Mouse (Mus musculus): Measurements from ENCODE around the gene Scn2b.
A peak's percentile ranks its signal among the peaks of the same experiment; 100 is the strongest.

The Scn2b gene

DNA sequence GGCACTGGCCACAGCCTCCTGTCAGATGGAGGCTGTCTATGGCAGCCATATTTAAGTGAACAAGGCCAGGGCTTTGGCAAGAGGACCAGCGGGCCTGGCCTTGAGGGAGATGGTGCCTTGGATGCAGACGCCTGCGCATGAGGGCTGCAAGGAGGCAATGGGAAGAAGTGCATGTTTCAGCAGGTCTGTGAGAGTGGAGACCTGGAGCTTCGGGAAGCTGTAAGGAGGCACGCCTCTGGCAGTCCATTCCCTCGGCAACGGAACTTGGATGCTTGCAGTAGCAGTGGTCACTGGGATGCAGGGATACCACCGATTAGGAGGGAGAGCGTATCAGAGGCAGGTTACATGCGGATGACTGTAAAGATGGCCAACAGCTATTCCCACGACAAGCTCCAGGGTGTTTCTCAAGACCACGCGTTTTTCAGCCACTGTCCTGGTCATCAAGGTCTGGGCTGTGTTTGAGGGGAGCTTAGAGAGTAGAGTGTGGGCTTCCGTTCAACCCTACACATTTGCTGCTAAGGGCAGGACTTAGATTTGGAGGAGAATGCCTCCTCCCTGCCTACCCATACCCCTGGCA is 2.5 kb downstream of the Scn2b start:
- no peak for DNase-seq (ENCODE audit: low spot score)

DNA sequence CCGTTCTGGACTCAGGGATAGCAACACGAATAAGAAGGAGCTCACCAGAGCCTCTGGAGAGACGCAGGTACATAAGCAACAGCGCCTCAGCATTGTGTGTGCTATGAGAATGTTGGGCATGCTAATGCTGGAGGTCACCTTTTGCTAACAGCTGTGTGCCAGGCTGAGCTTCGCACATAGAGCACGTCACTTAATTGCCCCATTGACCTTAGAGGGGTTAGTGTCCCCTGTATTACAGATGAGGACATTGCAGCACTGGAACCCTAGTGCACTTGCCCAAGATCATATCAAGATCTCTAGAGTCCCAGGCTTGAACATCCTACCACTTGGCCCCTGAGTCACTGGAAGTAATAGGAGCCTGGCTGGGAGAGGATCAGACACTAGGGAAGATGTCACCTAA is 3.0 kb downstream of the Scn2b start:
- no peak for DNase-seq (ENCODE audit: low spot score)

DNA sequence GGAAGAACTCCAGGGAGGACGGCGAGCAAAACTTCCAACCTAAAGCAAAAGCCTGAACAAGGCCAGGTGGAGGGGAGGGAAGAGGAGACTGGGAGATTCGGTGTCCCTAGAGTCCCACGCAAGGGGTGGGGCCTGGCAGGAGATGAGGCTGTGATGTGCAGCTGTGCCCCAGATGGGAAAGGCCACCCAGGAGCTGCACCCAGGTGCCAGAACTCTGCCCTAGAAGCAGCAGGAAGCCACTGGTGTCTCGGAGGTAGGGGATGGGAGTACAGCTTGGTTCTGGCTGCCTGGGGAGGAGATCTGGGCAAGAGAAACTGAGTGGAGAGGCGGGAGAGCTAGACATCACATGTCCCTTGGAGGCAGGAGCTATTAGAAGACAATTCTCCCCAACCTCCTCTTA is 3.4 kb downstream of the Scn2b start:
- DNase-seq (ENCODE audit: low spot score): no peak

DNA sequence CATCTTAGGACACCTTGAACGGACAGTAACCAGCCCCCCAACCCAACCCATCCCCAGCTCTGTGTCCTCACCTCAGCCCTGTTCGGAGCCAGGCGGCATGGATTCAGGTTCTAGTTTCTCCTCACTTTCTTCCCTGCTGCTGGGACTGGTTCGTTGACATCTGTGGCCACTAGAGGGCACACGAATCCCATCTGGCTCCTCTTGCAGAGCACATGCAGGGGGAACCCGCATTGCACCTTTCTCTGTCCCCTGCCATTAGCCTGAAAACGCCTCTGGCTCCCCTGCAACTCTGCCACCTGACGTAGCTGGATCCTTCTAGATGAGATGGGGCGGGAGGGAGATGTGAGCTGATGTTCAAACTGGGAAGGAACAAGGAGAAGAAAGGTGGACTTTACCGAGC is 4.2 kb downstream of the Scn2b start:
- peak; percentile 72 for DNase-seq (ENCODE audit: low spot score)

DNA sequence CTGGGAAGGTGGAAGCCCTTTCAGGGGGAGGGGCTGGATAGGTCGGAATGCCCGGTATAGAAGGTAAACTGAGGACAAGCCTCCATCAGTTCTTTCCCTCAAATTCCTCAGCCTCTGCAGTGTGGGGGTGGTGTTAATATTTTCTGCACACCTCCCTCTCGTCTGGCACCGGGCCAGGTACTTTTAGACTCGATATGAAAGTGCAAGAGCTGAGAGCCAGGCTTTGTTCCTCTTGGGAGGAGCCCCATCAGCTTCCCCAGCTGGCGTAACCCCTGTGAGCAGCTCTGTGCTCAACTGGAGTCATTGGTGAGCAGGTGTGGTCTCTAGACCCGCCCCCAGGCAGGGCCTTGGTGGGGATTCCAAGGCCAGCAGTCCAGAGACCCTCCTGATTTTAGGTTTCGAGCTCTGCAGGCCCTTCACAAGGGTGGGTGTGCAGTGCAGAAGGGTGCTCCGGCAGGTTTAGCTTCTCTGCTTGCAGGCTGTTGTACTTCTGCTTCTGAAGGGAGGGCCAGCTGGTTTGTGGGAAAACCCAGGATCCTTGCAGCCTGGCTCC is 4.7 kb downstream of the Scn2b start:
- no peak for DNase-seq (ENCODE audit: low spot score)

DNA sequence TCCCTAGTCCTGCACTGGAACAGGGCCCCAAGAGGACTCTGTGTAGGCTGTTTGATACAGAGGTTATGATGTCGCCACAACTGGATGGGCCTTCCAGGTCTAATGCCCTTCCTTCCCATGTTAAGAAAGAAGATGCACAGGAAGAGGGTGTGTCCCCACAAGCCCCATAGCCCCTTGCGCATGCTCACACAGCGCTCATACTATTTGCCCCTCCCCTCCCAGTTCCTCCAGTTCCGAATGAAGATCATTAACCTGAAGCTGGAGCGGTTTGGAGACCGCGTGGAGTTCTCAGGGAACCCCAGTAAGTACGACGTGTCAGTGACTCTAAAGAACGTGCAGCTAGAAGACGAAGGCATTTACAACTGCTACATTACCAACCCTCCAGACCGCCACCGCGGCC is 7.6 kb downstream of the Scn2b start:
- no peak for DNase-seq (ENCODE audit: low spot score)

DNA sequence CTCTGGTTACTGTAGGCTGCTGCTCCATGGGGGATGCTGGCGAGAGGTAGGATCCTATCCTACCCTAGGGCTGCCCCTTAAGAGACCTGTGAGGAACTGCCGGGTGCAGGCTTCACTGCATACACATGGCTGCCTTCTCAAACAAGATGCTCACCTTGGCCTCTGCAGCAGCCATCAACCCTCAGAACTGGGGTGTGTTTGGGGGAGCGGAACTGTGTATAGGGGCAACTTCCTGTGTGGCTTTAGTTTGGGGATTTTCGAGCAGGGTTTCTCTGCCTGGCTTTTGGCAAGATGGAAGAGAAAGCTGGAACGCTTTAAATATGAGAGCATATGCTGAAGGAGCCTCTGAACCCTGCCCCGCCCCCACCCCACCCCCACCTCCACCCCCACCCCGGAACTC is 9.4 kb downstream of the Scn2b start:
- DNase-seq (ENCODE audit: low spot score): no peak

DNA sequence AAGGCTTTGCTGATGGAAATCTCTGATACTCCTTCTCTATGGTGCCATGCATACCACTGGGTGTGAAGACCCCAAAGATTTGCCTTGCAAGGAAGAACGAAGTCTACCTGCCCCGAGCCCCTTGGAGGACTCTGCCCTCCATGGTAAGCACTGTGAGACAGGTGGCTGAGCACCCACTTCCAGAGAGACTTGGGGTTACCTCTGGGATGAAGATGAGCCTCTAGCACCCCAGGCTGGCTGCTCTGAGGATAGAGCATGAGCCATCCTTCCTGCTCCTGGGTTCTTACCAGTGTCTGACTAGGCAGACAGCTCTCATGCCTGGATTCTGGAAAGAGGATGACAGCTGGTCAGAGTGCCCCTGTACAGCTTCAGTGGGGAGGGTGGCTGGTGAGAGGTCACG is 12.5 kb downstream of the Scn2b start:
- DNase-seq (ENCODE audit: low spot score): no peak

DNA sequence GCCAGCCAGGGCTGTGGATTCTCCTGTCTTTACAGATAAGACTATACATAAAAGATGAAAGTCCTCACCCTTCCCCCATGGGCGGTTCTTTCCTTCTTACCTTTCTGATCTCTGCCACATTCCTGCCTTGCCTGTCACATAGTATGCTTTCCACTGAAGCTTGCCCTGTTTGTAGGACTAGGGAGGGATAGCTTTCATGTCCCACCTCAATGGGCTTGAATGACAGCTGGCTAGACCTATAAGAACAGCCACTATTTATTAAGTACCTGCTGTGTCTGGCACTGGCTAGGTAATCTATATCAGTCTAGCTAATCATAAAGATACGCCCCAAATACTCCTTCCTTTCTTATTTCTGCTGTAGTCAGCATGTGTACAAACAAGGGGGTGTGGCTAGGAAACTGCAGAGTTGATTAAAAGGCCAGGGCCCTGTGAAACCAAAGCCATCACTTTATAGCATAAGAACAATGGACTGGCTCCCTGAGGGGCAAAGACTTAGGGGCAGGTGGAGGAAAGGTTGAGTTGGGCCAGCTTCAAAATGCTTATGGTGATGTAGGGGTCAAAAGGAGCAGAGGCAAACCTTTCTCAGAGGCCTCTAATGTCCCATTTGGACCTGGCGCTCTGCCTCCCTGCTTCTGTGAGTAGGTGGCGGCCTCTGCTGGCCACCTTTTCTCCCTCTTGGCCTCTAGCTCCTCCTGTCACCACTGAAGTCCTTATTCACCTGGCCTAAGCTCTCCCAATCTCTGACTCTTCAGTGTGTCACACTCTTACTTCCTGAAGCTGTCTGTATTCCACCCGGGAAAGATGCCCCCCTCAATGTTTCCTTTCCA is 16.1 kb downstream of the Scn2b start:
- peak; percentile 47 for DNase-seq (ENCODE audit: low spot score)

DNA sequence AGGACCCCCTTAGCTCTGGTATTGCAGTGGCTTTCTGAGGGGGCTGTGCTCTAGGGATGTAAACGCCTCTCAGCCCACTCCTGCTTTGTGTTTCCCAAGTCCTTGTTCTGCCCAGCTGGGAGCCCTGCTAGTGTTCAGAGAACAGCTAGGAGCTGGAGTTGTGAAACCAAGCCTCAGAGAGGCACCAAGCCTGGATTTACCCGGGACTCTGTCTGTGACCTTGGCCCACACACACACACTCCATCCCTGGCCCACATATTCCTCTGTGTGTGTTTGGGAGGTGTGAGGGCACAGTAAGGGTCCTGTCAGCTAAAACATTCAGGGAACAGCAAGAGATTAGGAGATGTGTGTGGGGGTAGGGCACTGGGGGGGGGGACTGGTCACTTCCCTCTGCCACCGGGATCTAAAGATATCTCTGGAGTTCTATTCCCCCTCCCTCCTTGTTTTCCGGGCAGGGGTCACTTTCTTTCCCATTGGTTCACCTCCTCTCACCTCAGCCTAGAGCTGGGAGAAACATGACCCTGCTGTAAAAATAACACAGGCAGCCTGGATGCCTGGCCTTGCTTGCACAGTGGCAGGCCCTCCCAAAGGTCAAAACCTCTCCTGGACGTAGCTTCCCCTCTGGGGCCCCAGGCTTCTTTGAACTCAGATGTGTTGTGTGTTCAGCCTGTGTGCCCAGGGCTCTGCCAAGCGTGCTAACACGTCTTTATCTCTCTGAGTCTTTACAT is 19.0 kb downstream of the Scn2b start:
- no peak for DNase-seq (ENCODE audit: low spot score)

DNA sequence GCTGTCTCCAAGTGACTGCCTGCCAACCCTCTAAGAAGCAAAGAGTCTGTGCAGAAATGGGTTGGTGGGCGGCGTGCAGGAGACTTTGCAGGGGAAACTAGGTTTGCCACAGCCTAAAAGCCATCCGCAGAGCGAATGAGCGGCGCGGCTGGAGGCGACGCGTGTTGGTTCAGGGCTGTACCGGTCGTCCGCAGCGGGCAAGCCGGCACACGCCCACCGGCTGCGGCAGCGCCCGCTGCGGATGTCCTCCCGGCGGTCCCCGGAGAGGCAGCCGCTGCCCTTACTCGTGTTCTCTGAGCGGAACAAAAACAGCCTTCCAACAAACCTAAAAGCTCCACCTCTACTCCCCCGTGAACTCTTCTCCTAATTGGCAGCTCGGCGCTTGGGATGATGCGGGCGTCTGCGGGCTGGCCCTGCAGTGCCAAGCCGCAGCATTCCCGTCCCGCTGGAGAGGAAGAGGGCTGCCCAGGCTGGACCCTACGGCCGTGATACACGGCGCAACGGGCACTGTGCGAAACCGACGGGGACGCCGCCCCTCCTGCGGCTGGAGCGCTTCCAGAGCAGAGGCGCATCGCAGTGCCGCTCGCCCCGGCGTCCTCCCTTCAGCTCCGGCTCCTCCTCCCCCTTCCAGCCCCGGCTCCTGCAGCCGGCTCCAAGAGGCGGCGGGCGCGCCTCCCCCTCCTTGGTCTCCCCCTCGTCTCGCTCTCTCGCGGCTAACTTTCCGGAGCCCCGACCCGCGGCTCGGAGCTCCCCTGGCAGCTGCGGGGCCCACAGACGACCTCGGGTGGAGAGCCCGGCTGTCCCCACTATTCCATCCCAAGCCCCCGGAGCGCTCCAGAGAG is 20.8 kb downstream of the Scn2b start, which contains the start of gene Scn4b:
Gene Scn4b, plus strand, starts transcription at position 205 of the 842 bp plus-strand sequence.
- no peak for DNase-seq (ENCODE audit: low spot score)

DNA sequence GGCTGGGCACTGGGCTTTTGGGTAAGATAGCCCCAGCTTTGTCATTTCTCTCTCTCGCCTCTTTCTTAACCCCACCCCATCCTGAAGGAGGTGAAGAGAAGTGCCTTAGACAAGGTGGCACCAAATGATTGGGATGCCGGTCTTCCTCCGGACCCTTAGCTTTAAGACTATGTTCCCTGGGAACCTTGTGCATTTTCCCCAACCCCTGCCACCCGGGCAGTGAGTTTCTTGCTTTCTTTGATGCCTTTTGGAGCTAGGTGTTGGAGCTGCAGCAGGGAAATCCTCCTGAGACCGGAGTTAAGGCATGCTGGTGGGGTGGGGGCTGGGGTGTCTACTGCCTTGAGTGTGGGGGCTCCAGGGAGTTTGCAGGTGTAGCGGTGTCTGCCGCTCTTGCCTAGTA is 21.5 kb downstream of the Scn2b start:
- DNase-seq (ENCODE audit: low spot score): no peak

DNA sequence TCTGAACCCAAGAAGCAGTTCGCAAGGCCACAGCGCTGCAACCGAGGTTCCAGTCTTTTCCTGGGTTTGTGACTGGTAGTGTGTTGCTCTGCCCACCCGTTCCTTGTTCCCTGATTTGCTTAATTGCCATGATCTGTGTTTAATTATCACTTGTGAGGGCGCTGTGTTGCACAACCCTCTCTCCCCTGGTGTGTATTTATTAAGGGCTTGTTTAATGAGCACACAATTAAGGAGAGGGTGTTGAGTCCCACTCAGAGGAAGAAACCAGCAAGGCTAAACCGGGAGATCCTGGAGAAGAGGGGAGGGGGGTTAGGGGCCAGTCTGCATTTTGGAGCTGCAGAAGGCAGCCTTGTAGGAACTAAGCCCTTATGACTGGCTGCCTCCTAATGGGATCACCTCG is 23.4 kb downstream of the Scn2b start:
- DNase-seq (ENCODE audit: low spot score): no peak

DNA sequence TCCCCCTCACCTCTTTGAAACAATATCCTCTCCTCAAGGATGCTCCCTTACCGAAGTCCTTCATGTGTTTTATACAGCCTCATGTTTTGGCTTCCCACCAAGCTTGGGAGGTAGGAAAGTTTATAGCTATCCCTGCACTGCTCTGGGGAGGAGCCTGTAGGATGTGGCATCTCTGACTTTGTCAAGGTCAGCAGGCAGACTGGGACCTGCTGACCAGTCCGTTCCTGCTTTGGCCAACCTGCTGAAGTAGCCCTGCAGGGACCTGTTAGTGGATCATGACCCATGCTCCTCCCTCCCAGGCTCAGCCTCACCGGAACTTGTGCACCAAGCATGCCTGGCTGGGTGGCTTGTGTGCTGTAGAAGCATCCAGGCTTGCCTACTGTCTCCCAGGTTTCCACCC is 25.1 kb downstream of the Scn2b start:
- no peak for DNase-seq (ENCODE audit: low spot score)

DNA sequence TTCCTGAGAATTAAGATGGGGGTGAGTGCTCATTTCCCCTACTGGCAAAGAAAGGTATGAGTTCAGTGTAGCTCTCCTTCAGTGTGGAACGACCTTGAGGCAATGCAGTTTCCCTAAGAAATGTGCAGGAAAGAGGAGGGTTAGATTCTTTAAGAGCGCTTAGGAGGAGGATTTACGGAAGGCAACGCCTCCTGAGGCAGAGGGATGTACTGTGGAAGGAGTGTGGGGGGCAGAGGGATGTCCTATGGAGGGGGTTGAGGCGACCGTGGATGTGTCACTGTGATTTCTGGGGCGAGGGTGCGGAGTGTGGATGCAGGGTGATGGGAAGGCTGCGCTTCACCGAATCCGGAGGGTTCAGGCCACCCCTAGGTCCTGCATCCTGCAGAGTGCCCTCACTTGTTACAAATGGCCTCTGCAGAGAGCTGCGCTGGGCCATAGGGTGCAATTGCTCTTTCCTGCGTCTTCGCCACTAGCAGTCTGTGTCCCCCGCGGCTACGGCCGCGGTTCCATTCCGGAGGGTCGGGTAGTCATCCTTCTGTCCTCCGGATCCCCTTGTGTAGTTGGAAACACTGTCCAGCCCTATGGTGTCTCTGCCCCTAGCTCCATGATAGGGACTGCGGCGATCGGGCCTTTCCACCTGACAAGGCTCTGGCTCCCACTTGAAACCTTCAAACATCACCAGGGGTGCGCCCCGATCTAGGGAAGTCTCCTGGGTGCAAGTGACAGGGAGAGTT is 28.1 kb downstream of the Scn2b start:
- no peak for DNase-seq (ENCODE audit: low spot score)

DNA sequence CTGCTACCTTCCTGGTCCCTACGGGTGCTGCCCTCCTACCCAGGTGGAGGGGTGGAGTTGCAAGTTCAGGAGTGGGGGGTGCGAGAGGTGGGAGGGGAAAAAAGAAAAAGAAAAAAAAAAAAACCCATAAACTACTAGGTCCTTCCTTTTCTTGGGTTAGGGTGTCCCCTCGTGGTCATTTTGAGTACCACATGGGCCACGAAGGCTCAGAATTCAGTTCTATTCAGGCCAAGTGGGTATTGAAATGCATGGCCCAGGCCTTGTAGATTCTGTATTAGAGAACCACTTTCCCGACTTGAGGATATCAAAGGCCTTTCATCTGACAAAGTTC is 28.6 kb downstream of the Scn2b start:
- DNase-seq (ENCODE audit: low spot score): peak; percentile 40

DNA sequence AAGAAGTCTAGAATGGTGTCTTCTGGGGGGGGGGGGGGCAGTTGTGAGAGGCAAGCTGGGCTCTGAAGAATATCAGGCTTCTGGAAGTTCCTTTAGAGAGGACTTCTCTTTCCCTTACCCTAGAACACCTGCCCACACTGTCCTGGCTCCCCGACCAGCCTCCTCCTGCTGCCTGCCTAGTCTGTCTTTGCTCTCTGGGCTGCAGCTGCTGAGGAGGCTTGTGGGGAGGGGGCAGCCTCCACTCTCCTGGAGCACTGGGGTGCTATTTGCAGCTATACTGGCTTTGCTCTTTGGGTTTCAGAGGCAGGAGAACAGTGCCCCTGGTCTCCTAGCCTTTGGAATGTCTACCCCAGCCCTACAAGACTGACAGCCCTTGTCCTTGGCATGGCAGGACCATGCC is 33.4 kb downstream of the Scn2b start:
- DNase-seq (ENCODE audit: low spot score): no peak

DNA sequence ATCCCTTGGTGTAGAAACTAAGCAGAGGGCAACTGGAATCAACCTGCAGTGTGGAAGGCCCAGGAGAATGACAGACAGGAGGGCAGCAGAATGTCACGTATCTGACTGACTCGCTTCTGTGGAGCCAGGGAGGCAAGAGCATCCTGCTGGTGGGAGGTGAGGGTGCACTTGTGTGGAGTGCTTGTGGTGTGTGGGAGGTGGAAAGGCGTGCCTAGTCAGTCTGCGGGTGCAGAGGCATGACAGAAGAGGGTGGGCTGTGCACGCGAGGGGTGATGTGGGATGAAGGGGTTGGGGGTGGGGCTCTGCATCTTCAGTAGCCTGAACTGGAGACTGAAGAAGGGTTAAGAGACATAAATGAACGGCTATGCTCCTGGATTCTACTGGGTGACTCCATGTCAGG is 35.8 kb downstream of the Scn2b start:
- DNase-seq (ENCODE audit: low spot score): no peak

DNA sequence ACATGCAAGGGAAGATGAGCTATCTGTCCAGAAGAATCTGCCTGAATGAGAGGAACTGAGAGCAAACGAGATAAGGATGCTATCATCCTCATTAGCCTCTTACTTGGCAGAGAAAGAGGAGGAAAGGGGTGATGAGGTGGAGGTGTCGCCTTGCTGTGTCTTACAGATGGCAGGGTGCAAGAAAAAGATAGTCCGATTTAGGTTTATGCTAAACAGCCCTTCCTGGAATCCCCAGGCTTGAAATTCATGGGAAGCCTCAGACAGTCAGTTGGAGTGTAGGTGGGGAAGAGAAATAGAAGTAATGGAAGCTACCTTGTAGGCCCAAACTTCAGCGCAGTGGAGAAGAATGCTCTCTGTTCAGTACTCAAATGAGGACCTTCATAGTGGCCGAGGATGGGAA is 50.3 kb downstream of the Scn2b start:
- DNase-seq (ENCODE audit: low spot score): no peak

DNA sequence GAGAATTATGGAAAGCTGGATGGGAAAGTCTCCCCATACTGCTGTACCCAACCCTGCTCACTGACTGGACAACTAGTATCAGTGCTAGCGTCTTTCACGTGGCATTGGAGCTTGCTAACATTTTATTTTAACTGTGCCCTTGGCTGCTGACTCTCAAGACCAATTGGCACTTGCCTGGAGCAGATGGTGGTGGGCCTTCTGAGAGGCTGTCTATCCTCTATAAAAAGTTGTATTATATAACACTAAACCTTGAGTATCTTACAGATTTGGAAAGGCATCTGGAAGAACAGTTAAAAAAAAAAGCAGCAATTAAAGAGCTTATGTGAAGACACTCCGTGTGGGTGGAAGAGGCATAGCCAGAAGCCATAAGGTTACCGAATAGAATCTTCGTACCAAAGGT is 52.6 kb downstream of the Scn2b start:
- DNase-seq (ENCODE audit: low spot score): no peak

DNA sequence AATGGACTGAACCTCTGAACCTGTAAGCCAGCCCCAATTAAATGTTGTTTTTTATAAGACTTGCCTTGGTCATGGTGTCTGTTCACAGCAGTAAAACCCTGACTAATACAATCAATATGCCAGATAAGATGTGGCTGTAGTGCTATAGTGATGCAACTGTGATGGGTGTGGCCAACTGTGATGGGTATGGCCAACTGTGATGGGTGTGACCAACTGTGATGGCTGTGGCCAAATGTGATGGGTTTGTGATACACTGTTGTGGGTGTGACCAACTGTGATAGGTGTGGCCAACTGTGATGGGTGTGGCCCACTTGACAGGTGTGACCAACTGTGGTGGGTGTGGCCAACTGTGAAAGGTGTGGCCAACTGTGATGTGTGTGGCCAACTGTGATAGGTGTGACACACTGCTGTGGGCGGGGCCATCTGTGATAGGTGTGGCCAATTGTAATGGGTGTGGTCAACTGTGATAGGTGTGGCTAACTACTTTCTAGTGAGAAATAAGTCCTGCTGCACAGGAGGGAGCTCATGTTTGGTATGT is 53.6 kb downstream of the Scn2b start:
- DNase-seq (ENCODE audit: low spot score): no peak
